Mouse (Mus musculus) adipose tissue, adult 10 weeks (tissue): ENCODE measurements around the gene Ednra. TPM values are rescaled to one million over a fixed set of nuclear protein-coding genes. Genes with fewer than 3 reads are reported as not detected.

Experiments used
- polyA plus RNA-seq: library from polyadenylated mRNA; stranded (reverse); fragments of 350-450 nt; fragmentation: Illumina TruSeq; extraction: RNeasy Lipid Tissue Mini Kit (QIAGEN cat#74804); gene quantifications from one replicate; pipeline ENCODE4 v1.2.3, GENCODE M21; 2014; ENCODE audit warnings: low read depth, low replicate concordance

Gene Ednra
- 13.1 TPM for polyA plus RNA-seq

DNA sequence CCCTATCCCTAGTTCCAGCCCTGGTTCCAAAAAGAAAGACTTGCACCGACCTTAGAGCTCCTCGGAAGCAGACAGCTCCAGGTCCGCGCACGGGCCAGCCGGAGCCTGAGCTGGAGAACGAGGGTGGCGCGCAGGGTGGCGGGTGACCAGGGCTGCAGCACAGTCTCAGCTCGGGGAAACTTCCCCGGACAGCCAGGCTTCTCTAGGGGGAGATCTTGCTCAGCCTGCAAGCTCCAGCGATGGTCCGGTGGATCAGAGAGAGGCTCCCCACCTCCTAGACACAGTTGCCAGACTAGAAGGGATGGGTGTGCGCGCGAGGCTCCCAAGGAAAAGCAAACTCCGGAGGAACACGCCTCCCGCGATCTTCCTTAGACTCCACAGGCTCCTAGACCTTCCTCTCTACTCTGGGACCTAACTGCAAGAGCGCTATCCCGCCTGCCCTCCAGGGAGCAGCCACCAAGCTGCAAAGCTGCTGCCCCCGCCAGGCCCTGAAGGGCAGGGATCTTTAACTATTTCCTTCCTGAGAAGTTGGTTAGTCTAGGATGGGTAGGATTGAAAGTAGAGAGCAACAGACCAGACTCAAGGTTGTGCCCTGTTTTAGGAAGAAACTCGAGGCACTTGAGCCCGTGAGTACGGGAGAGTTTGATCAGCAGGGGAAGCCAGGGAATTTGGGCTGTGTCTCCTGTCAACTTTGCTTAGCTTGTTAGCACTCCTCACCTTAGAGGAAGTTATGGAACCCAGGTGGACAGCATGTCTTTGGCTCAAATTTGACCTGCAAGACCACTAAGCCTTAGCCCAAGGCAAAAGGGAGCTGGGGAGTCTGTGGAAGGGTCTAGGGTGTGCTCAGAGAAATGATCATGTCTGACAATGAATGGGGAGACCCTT, at the start of gene Ednra:
Ednra (minus strand) TSS at position 419 of the 885 bp plus-strand sequence.

Other genes starting within 250 kb of the Ednra start
- 9.1 TPM for gene Arhgap10, start 206.5 kb downstream of the Ednra start, polyA plus RNA-seq
- gene Prmt9, start 175.1 kb downstream of the Ednra start, polyA plus RNA-seq = 12.7 TPM
- 21.6 TPM for gene Tmem184c, start 113.8 kb downstream of the Ednra start, polyA plus RNA-seq